Mouse (Mus musculus): ENCODE results near the gene Ccl4.

DNA sequence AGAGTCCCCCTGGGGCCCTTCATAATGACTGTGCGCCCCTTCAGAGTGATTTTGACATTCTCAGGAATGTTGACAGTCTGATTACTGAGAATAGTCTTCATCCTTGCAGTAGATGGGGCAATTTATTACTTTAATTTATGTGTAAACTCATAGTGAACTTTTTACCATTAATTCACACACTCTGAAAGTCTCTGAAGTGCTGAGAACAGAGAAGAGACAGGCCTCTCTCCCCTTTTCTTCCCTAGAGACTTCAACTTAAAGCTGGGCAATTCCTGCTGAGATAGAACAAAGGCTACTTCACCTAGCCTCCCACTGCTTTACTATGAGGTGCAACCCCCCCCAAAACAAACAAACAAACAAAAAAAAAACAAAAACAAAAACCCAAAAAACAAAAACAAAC is 16.9 kb upstream of the Ccl4 start, which contains the start of gene Rpl9-ps1:
- TF ChIP-seq TAL1 (IDR thresholded peaks at IDR 0.05; ENCODE audit: low read length) (no peak), GATA1 (IDR thresholded peaks at IDR 0.05; ENCODE audit: low read length) (no peak)

Measured in erythroblast, embryonic 14.5 days (primary cell).